Mouse (Mus musculus) left cerebral cortex, adult 8-10 months (tissue): ENCODE results near the gene Sez6l. TPM values are rescaled to one million over a fixed set of nuclear protein-coding genes. Genes with fewer than 3 reads are reported as not detected.
"Not testable (repeated sequence)": the region's sequence is repeated elsewhere in the genome, so short reads cannot be mapped to it uniquely, and the experiment has no call there.

ENCODE experiments used
- DNase-seq, 2 experiments: peaks; one replicate each; pipeline ENCODE4 v3.0.0; 2022; ENCODE audit warnings: low spot score in 2 of 2
- total RNA-seq, 4 experiments: library from RNA; stranded (reverse); gene quantifications; 2 replicates each; pipeline ENCODE4 v1.2.4; 2022

Gene Sez6l
- total RNA-seq, 4 experiments from 2014 or later: 133 to 138 (median 136) TPM

- DNase-seq: no peak
Observed at GRCm38 (mm10) chr5:112448747-112449440, 128.1 kb downstream of the Sez6l start, which contains the start of gene Gm6588. Gene Gm6588, plus strand, starts transcription at chr5:112449426.

GRCm38 (mm10) chr5:112438535-112438934, 138.4 kb downstream of the Sez6l start:
- no peak for DNase-seq

- DNase-seq: peak in 1 of 2 experiments; percentile 92
Observed at GRCm38 (mm10) chr5:112433004-112433403, 144.0 kb downstream of the Sez6l start.

GRCm38 (mm10) chr5:112432033-112432432, 145.0 kb downstream of the Sez6l start:
- DNase-seq: no peak

- DNase-seq: no peak
Observed at GRCm38 (mm10) chr5:112431120-112431775, 145.7 kb downstream of the Sez6l start.

GRCm38 (mm10) chr5:112428944-112429343, 148.0 kb downstream of the Sez6l start:
- DNase-seq: peak in 1 of 2 experiments; percentile 60

- DNase-seq: peak in 1 of 2 experiments; percentile 70
Observed at GRCm38 (mm10) chr5:112427283-112427682, 149.7 kb downstream of the Sez6l start.

- DNase-seq: no peak
Observed at GRCm38 (mm10) chr5:112426635-112427034, 150.3 kb downstream of the Sez6l start.

- DNase-seq: no peak
Observed at GRCm38 (mm10) chr5:112419535-112419934, 157.4 kb downstream of the Sez6l start.

GRCm38 (mm10) chr5:112418023-112418422, 159.0 kb downstream of the Sez6l start:
- no peak for DNase-seq

- DNase-seq: no peak
Observed at GRCm38 (mm10) chr5:112416673-112417072, 160.3 kb downstream of the Sez6l start.

- DNase-seq: not testable (repeated sequence)
Observed at GRCm38 (mm10) chr5:112412781-112413180, 164.2 kb downstream of the Sez6l start.

GRCm38 (mm10) chr5:112411514-112412335, 165.3 kb downstream of the Sez6l start:
- peak in 1 of 2 experiments; percentile 68 for DNase-seq

- DNase-seq: no peak
Observed at GRCm38 (mm10) chr5:112411072-112411471, 165.9 kb downstream of the Sez6l start.

GRCm38 (mm10) chr5:112409274-112409673, 167.7 kb downstream of the Sez6l start:
- no peak for DNase-seq

GRCm38 (mm10) chr5:112406017-112406416, 171.0 kb downstream of the Sez6l start:
- DNase-seq: no peak

- DNase-seq: no peak
Observed at GRCm38 (mm10) chr5:112402437-112402836, 174.5 kb downstream of the Sez6l start.

GRCm38 (mm10) chr5:112399284-112399683, 177.7 kb downstream of the Sez6l start:
- no peak for DNase-seq

- DNase-seq: no peak
Observed at GRCm38 (mm10) chr5:112396066-112396465, 180.9 kb downstream of the Sez6l start.

- peak; percentile 75 to 88 for DNase-seq
Observed at GRCm38 (mm10) chr5:112394779-112395443, 182.1 kb downstream of the Sez6l start, which contains the start of gene Asphd2. Gene Asphd2, minus strand, starts transcription at chr5:112394866.

- DNase-seq: no peak
Observed at GRCm38 (mm10) chr5:112394415-112394763, 182.6 kb downstream of the Sez6l start.
